ENCODE assay signal across 7 mouse cellular contexts in genomic region chr5:144223503-144223862, GRCm38 (mm10). TPM values are rescaled to one million over a fixed set of nuclear protein-coding genes. Genes with fewer than 3 reads are reported as not detected.
DNase-seq lines count a peak whose midpoint lies in the region; ATAC-seq lines count a peak whose summit lies in the region.

Tecpr1 (minus strand) TSS chr5:144223615.

- intact Hi-C loops in left cerebral cortex, postnatal 36 days (cut with DNase I): loop anchor here (5.0 kb wide), 1 partner anchor 34 kb away; no protein-coding TSS in a partner anchor

- peak; percentile 95 for DNase-seq in adrenal gland, adult 8-10 months
- DNase-seq in embryo, embryonic 9.5 days (ENCODE audit: extremely low spot score): peak; percentile 91
- peak; percentile 92 to 95 for DNase-seq in gastrocnemius, postnatal 4 days (ENCODE audit: low spot score in 2 of 2)
- peak; percentile 93 to 94 for DNase-seq in left cerebral cortex, postnatal 36 days (ENCODE audit: low spot score in 2 of 2)
- peak; percentile 99 for DNase-seq in midbrain, embryonic 11.5 days (ENCODE audit: low spot score, missing footprints)
- peak; percentile 94 for DNase-seq in skeletal muscle tissue, adult 2 months (ENCODE audit: low read depth, low spot score)

- H3K9ac ChIP-seq in intestine, embryonic 16.5 days (ENCODE audit: low read depth, low read length): peak within 1 kb of the TSS; percentile 69
- H3K9ac ChIP-seq in midbrain, embryonic 11.5 days (ENCODE audit: low read length): peak within 1 kb of the TSS; percentile 76

- H3K27ac ChIP-seq in intestine, embryonic 16.5 days (ENCODE audit: low read length): peak within 1 kb of the TSS; percentile 75
- H3K27ac ChIP-seq in midbrain, embryonic 11.5 days (ENCODE audit: low read depth, low read length): 0 out of 2 replicates have a peak within 1 kb of the TSS, but pooled peaks have one; percentile 38

- peaks cover 6% of the 10 kb centered on the region; the same call in 1 of the 2 replicates for H3K4me1 ChIP-seq in intestine, embryonic 16.5 days (ENCODE audit: control insufficient read depth, insufficient read depth, low read length)
- peaks cover 15% of the 10 kb centered on the region for H3K4me1 ChIP-seq in midbrain, embryonic 11.5 days (ENCODE audit: control insufficient read depth, insufficient read depth, low read length)

- H3K4me2 ChIP-seq in intestine, embryonic 16.5 days (ENCODE audit: low read depth, low read length): peak within 1 kb of the TSS; percentile 81
- peak within 1 kb of the TSS; percentile 70 for H3K4me2 ChIP-seq in midbrain, embryonic 11.5 days

- ATAC-seq in intestine, embryonic 16.5 days: peak; percentile 98
- ATAC-seq in midbrain, embryonic 11.5 days (ENCODE audit: low FRiP score): peak; percentile 96

- WGBS in intestine, embryonic 16.5 days: under 1% methylated on average over 27 of the region's 37 CpGs
- under 1% methylated on average over 37 of the region's 37 CpGs for WGBS in midbrain, embryonic 11.5 days

- H3K9me3 ChIP-seq in intestine, embryonic 16.5 days (ENCODE audit: control insufficient read depth, low read length): no peaks in the 10 kb centered on the region
- H3K9me3 ChIP-seq in midbrain, embryonic 11.5 days (ENCODE audit: control insufficient read depth, low read length): no peaks in the 10 kb centered on the region

- H3K4me3 ChIP-seq in intestine, embryonic 16.5 days (ENCODE audit: low read length): peak within 1 kb of the TSS; percentile 61
- peak within 1 kb of the TSS; percentile 49 for H3K4me3 ChIP-seq in midbrain, embryonic 11.5 days (ENCODE audit: low read depth, low read length)

- H3K36me3 ChIP-seq in intestine, embryonic 16.5 days (ENCODE audit: control insufficient read depth, insufficient read depth, low read length): no peaks in the 10 kb centered on the region
- no peaks in the 10 kb centered on the region for H3K36me3 ChIP-seq in midbrain, embryonic 11.5 days (ENCODE audit: control insufficient read depth, insufficient read depth, low read length)

- no peaks in the 10 kb centered on the region for H3K27me3 ChIP-seq in intestine, embryonic 16.5 days (replicated peaks; ENCODE audit: control insufficient read depth, insufficient read depth, low read length)
- no peaks in the 10 kb centered on the region for H3K27me3 ChIP-seq in midbrain, embryonic 11.5 days (ENCODE audit: control insufficient read depth, insufficient read depth, low read length)

RNA-seq across cellular contexts. Expression of gene Tecpr1, which starts in this region (rescaled TPM):
- 100 to 1,000 TPM; 113 to 201 (median 148) TPM for total RNA-seq in adrenal gland, adult 8-10 months (2022)
- 10 to 100 TPM; 27.5 to 28.6 TPM for total RNA-seq in gastrocnemius, postnatal 4 days (2021)
- 19.3 and 20.4 TPM in 2 replicates for polyA plus RNA-seq in intestine, embryonic 16.5 days (2015; fragmentation: Nextera tagmentation; extraction: Ambion mirVana)
- total RNA-seq in left cerebral cortex, postnatal 36 days (2021): 10 to 100 TPM; 86.2 to 93.0 TPM
- polyA plus RNA-seq in midbrain, embryonic 11.5 days (2014; fragmentation: Nextera tagmentation; extraction: Ambion mirVana): 13.1 TPM in 2 replicates

Comparison
In these comparisons a context has a peak if more than half of its experiments do, and no peak if none do; other contexts are left out.
1. Peak in every context shown above with its lines: DNase-seq, ATAC-seq, H3K4me3 ChIP-seq and H3K27ac ChIP-seq.